Comparison of ENCODE assay signal across 18 mouse cellular contexts in genomic region chr11:3849469-3850314, GRCm38 (mm10). TPM values are rescaled to one million over a fixed set of nuclear protein-coding genes. Genes with fewer than 3 reads are reported as not detected.
DNase-seq lines count a peak whose midpoint lies in the region; ATAC-seq and TF ChIP-seq lines count a peak whose summit lies in the region.
"Had no signal": no experiment of that assay in that cellular context is flagged by ENCODE, and none has a peak within 500 bp of the region (broad histone marks: within the 10 kb centered on the region; RNA-seq: fewer than 3 reads in every experiment).

No protein-coding gene starts in this region.

- H3K27ac ChIP-seq in kidney, embryonic 16.5 days (ENCODE audit: low read length) = no peak overlapping the region
- no peak overlapping the region for H3K27ac ChIP-seq in MEL (ENCODE audit: control insufficient read depth, low read depth, low read length)
- peak overlapping the region; percentile 1; the same call in 1 of the 2 replicates for H3K27ac ChIP-seq in cortical plate, adult 2 months (ENCODE audit: insufficient read depth, low read length)
- H3K27ac ChIP-seq in neural tube, embryonic 15.5 days (replicated peaks) = no peak overlapping the region
- no peak overlapping the region for H3K27ac ChIP-seq in heart, adult 2 months
- H3K27ac ChIP-seq: gastrocnemius, adult 2 months; limb, embryonic 10.5 days; liver, embryonic 13.5 days had no signal

- intact Hi-C loops in heart, adult 2 months (cut with DNase I) = no loop called here

- no peaks in the 10 kb centered on the region for H3K79me2 ChIP-seq in MEL (ENCODE audit: control insufficient read depth, insufficient read depth, low read length, poor library complexity)
- no peaks in the 10 kb centered on the region for H3K79me2 ChIP-seq in heart, adult 2 months (replicated peaks; ENCODE audit: control insufficient read depth, insufficient read depth, low read length)

- TF ChIP-seq EP300 in MEL (IDR thresholded peaks at IDR 0.05; ENCODE audit: low read depth in 1 of 2, low read length in 2 of 2) = no peak
- TF ChIP-seq EP300 in heart, adult 2 months (IDR thresholded peaks at IDR 0.05; ENCODE audit: insufficient read depth, low read depth, low read length) = no peak

- H3K9me3 ChIP-seq in kidney, embryonic 16.5 days (ENCODE audit: low read length) = no peaks in the 10 kb centered on the region
- no peaks in the 10 kb centered on the region for H3K9me3 ChIP-seq in MEL (replicated peaks; ENCODE audit: insufficient read depth, low read length)
- no peaks in the 10 kb centered on the region for H3K9me3 ChIP-seq in neural tube, embryonic 15.5 days (replicated peaks)
- H3K9me3 ChIP-seq: heart, embryonic 12.5 days; limb, embryonic 10.5 days; liver, embryonic 13.5 days had no signal

- 62% methylated on average over 15 of the region's 15 CpGs for WGBS in kidney, embryonic 16.5 days
- WGBS in neural tube, embryonic 15.5 days = 81% methylated on average over 15 of the region's 15 CpGs
- 84% methylated on average over 15 of the region's 15 CpGs for WGBS in heart, adult 2 months

- H3K9ac ChIP-seq in kidney, embryonic 16.5 days (replicated peaks; ENCODE audit: low read length) = no peak overlapping the region
- no peak overlapping the region for H3K9ac ChIP-seq in MEL (ENCODE audit: control insufficient read depth, low read depth, low read length, poor library complexity, severe bottlenecking)
- no peak overlapping the region for H3K9ac ChIP-seq in neural tube, embryonic 15.5 days (replicated peaks)
- H3K9ac ChIP-seq in heart, adult 2 months (ENCODE audit: low read depth, low read length) = no peak overlapping the region
- H3K9ac ChIP-seq: heart, embryonic 12.5 days; liver, embryonic 13.5 days had no signal

- no peaks in the 10 kb centered on the region for H3K27me3 ChIP-seq in kidney, embryonic 16.5 days (ENCODE audit: insufficient read depth, low read length)
- peaks cover 1 to 3% of the 10 kb centered on the region in 2 experiments; a peak in 2 of 4 replicates for H3K27me3 ChIP-seq in MEL (ENCODE audit: control insufficient read depth in 1 of 2, insufficient read depth in 2 of 2, low read length in 2 of 2)
- H3K27me3 ChIP-seq in neural tube, embryonic 15.5 days (replicated peaks) = no peaks in the 10 kb centered on the region
- no peaks in the 10 kb centered on the region for H3K27me3 ChIP-seq in heart, adult 2 months (ENCODE audit: control insufficient read depth, insufficient read depth, low read length)
- H3K27me3 ChIP-seq: heart, embryonic 12.5 days; liver, embryonic 13.5 days had no signal

- no peak for TF ChIP-seq POLR2A in MEL (IDR thresholded peaks at IDR 0.05; ENCODE audit: control insufficient read depth in 1 of 2, insufficient read depth in 1 of 2, low read depth in 1 of 2, low read length in 2 of 2, poor library complexity in 1 of 2)
- TF ChIP-seq POLR2A in cortical plate, adult 2 months (IDR thresholded peaks at IDR 0.05; ENCODE audit: extremely low read depth, insufficient read depth, low read length) = no peak
- TF ChIP-seq POLR2A in heart, adult 2 months (IDR thresholded peaks at IDR 0.05; ENCODE audit: insufficient read depth, low read depth, low read length) = no peak

- H3K4me3 ChIP-seq in kidney, embryonic 16.5 days (ENCODE audit: low read length) = no peak overlapping the region
- H3K4me3 ChIP-seq in MEL (ENCODE audit: control insufficient read depth in 1 of 2, insufficient read depth in 1 of 2, low read depth in 2 of 2, low read length in 2 of 2) = no peak overlapping the region
- H3K4me3 ChIP-seq in cortical plate, adult 2 months (ENCODE audit: insufficient read depth, low read length) = no peak overlapping the region
- no peak overlapping the region for H3K4me3 ChIP-seq in neural tube, embryonic 15.5 days (replicated peaks)
- H3K4me3 ChIP-seq in heart, adult 2 months = no peak overlapping the region
- H3K4me3 ChIP-seq: gastrocnemius, adult 2 months; heart, embryonic 12.5 days; limb, embryonic 10.5 days; liver, embryonic 13.5 days had no signal

- TF ChIP-seq RAD21 in MEL (IDR thresholded peaks at IDR 0.05; ENCODE audit: low read depth, low read length) = no peak

- TF ChIP-seq CTCF in MEL (IDR thresholded peaks at IDR 0.05 in 2 of 3, conservative IDR thresholded peaks at IDR 0.05 in 1 of 3; ENCODE audit: control insufficient read depth in 1 of 3, insufficient read depth in 1 of 3, low read depth in 2 of 3, low read length in 3 of 3, poor library complexity in 1 of 3, severe bottlenecking in 1 of 3) = no peak
- no peak for TF ChIP-seq CTCF in cortical plate, adult 2 months (IDR thresholded peaks at IDR 0.05; ENCODE audit: extremely low read depth, insufficient read depth, low read length)
- no peak for TF ChIP-seq CTCF in heart, adult 2 months (IDR thresholded peaks at IDR 0.05)

- peak; percentile 55 for DNase-seq in cerebellum, adult 9-10 months
- no peak for DNase-seq in cerebellum, adult 18-20 months
- no peak for DNase-seq in kidney, postnatal 10 days
- DNase-seq in MEL (ENCODE audit: low read depth, low spot score) = peak; percentile 44
- DNase-seq in heart, adult 2 months = no peak
- DNase-seq: adrenal gland, adult 8-10 months; gastrocnemius, adult 2 months; heart, postnatal 36 days; kidney, postnatal 14 days; liver, embryonic 13.5 days had no signal

- peak; percentile 46; the same call in 1 of the 2 replicates for ATAC-seq in kidney, embryonic 16.5 days (ENCODE audit: low FRiP score, low TSS enrichment)
- ATAC-seq in neural tube, embryonic 15.5 days (ENCODE audit: low FRiP score) = no peak
- ATAC-seq: forebrain, embryonic 14.5 days; intestine, embryonic 16.5 days; lung, postnatal 0 days had no signal

- H3K36me3 ChIP-seq in kidney, embryonic 16.5 days (ENCODE audit: insufficient read depth, low read length) = no peaks in the 10 kb centered on the region
- H3K36me3 ChIP-seq in MEL (ENCODE audit: control insufficient read depth in 1 of 2, insufficient read depth in 2 of 2, low read length in 2 of 2) = no peaks in the 10 kb centered on the region
- no peaks in the 10 kb centered on the region for H3K36me3 ChIP-seq in neural tube, embryonic 15.5 days
- no peaks in the 10 kb centered on the region for H3K36me3 ChIP-seq in heart, adult 2 months (ENCODE audit: control insufficient read depth, insufficient read depth, low read length)
- H3K36me3 ChIP-seq: heart, embryonic 12.5 days; limb, embryonic 10.5 days; liver, embryonic 13.5 days had no signal

- no peak overlapping the region for H3K4me2 ChIP-seq in kidney, embryonic 16.5 days (replicated peaks; ENCODE audit: low read depth, low read length)
- no peak overlapping the region for H3K4me2 ChIP-seq in neural tube, embryonic 15.5 days
- H3K4me2 ChIP-seq: heart, embryonic 12.5 days; liver, embryonic 13.5 days had no signal

- H3K4me1 ChIP-seq in kidney, embryonic 16.5 days (ENCODE audit: insufficient read depth, low read length) = 0 out of 2 replicates have a peak, but pooled peaks cover 4% of the 10 kb centered on the region
- H3K4me1 ChIP-seq in MEL (ENCODE audit: control insufficient read depth in 1 of 2, insufficient read depth in 2 of 2, low read length in 2 of 2) = no peaks in the 10 kb centered on the region
- H3K4me1 ChIP-seq in cortical plate, adult 2 months (ENCODE audit: control insufficient read depth, insufficient read depth, low read length) = peaks cover 22% of the 10 kb centered on the region
- 0 out of 2 replicates have a peak, but pooled peaks cover 9% of the 10 kb centered on the region for H3K4me1 ChIP-seq in neural tube, embryonic 15.5 days
- H3K4me1 ChIP-seq in heart, adult 2 months (ENCODE audit: control insufficient read depth, insufficient read depth, low read length) = peaks cover 3% of the 10 kb centered on the region; the same call in 1 of the 2 replicates
- H3K4me1 ChIP-seq: limb, embryonic 10.5 days; liver, embryonic 13.5 days had no signal

TF ChIP-seq in MEL, 35 proteins besides CTCF, POLR2A, EP300 and RAD21 (continues in another document):
- TF ChIP-seq TCF12 (IDR thresholded peaks at IDR 0.05; ENCODE audit: low read depth, low read length) (no peak), UBTF (IDR thresholded peaks at IDR 0.05; ENCODE audit: borderline replicate concordance, insufficient read depth, low read depth, low read length) (no peak), ZKSCAN1 (IDR thresholded peaks at IDR 0.05; ENCODE audit: low read depth, low read length) (no peak), ZMIZ1 (IDR thresholded peaks at IDR 0.05; ENCODE audit: low read depth, low read length) (no peak), HCFC1 (IDR thresholded peaks at IDR 0.05; ENCODE audit: low read depth, low read length) (no peak), MAZ (IDR thresholded peaks at IDR 0.05; ENCODE audit: low read depth, low read length) (no peak), POLR2AphosphoS5 (IDR thresholded peaks at IDR 0.05; ENCODE audit: borderline replicate concordance, low read depth, low read length) (no peak; the same call in 1 of the 2 replicates)

RNA-seq across cellular contexts. Expression of gene Osbp2, which starts 14.0 kb away (rescaled TPM):
- polyA plus RNA-seq in kidney, embryonic 16.5 days (2015; fragmentation: Nextera tagmentation; extraction: Ambion mirVana) = 1.1 and 1.2 TPM in 2 replicates
- total RNA-seq in MEL (2012; rRNA removed) = not detected in 2 replicates
- under 1 TPM in 1 of 2 experiments, not detected in 1; 0.04 TPM for polyA plus RNA-seq in MEL (2012; ENCODE audit: insufficient read depth in 1 of 2, insufficient read length in 2 of 2, low read depth in 1 of 2, low replicate concordance in 2 of 2, missing spikeins in 1 of 2)
- 129 and 131 TPM in 2 replicates for polyA plus RNA-seq in cortical plate, adult 2 months (2012; rRNA removed)
- polyA plus RNA-seq in neural tube, embryonic 15.5 days (2015; fragmentation: Nextera tagmentation; extraction: Ambion mirVana) = 28.8 and 33.9 TPM in 2 replicates
- total RNA-seq in heart, adult 2 months (2021) = 10 to 100 TPM; 12.9 to 16.2 TPM
- polyA plus RNA-seq in heart, adult 2 months (2012; rRNA removed) = 10.9 and 14.2 TPM in 2 replicates

RNA-seq across cellular contexts. Expression of gene 4921536K21Rik, which starts 45.2 kb away (rescaled TPM):
- polyA plus RNA-seq in kidney, embryonic 16.5 days (2015; fragmentation: Nextera tagmentation; extraction: Ambion mirVana) = 0.62 and 0.71 TPM in 2 replicates
- 0.08 and 0.10 TPM in 2 replicates for total RNA-seq in MEL (2012; rRNA removed)
- polyA plus RNA-seq in MEL (2012; ENCODE audit: insufficient read depth in 1 of 2, insufficient read length in 2 of 2, low read depth in 1 of 2, low replicate concordance in 2 of 2, missing spikeins in 1 of 2) = under 1 TPM in 1 of 2 experiments, not detected in 1; 0.40 TPM
- 0.25 and 0.29 TPM in 2 replicates for polyA plus RNA-seq in cortical plate, adult 2 months (2012; rRNA removed)
- 0.38 and 0.49 TPM in 2 replicates for polyA plus RNA-seq in neural tube, embryonic 15.5 days (2015; fragmentation: Nextera tagmentation; extraction: Ambion mirVana)
- under 1 TPM; 0.57 to 0.81 TPM for total RNA-seq in heart, adult 2 months (2021)
- 0.57 and 0.76 TPM in 2 replicates for polyA plus RNA-seq in heart, adult 2 months (2012; rRNA removed)
- polyA plus RNA-seq: liver, embryonic 13.5 days had no signal

RNA-seq across cellular contexts. Expression of gene Dusp18, which starts 45.3 kb away (rescaled TPM):
- 14.7 and 16.4 TPM in 2 replicates for polyA plus RNA-seq in kidney, embryonic 16.5 days (2015; fragmentation: Nextera tagmentation; extraction: Ambion mirVana)
- 0.81 and 0.92 TPM in 2 replicates for total RNA-seq in MEL (2012; rRNA removed)
- polyA plus RNA-seq in MEL (2012; ENCODE audit: insufficient read depth in 1 of 2, insufficient read length in 2 of 2, low read depth in 1 of 2, low replicate concordance in 2 of 2, missing spikeins in 1 of 2) = 1 to 10 TPM in 1 of 2 experiments, not detected in 1; 2.2 TPM
- 19.3 and 19.4 TPM in 2 replicates for polyA plus RNA-seq in cortical plate, adult 2 months (2012; rRNA removed)
- 21.9 and 22.2 TPM in 2 replicates for polyA plus RNA-seq in neural tube, embryonic 15.5 days (2015; fragmentation: Nextera tagmentation; extraction: Ambion mirVana)
- 10 to 100 TPM; 32.6 to 47.8 TPM for total RNA-seq in heart, adult 2 months (2021)
- 29.1 and 52.6 TPM in 2 replicates for polyA plus RNA-seq in heart, adult 2 months (2012; rRNA removed)

Comparison
In these comparisons a context has a peak if more than half of its experiments do, and no peak if none do; other contexts are left out.
1. DNase-seq: peak in cerebellum, adult 9-10 months (single experiment) and MEL (single experiment); none in cerebellum, adult 18-20 months (0 of 2), kidney, postnatal 10 days (single experiment) and heart, adult 2 months (0 of 2).